Mouse (Mus musculus) E14TG2a.4 (cell line): ENCODE results near the gene Cdc26.

Experiments used
- H3K27me3 ChIP-seq: 2 replicates; pipeline ENCODE4 v1.6.1; 2014; ENCODE audit warnings: low read length, control low read depth; ENCODE audit not compliant: insufficient read depth
- H3K36me3 ChIP-seq: 2 replicates; pipeline ENCODE4 v1.6.1; 2014; ENCODE audit warnings: low read length, control low read depth; ENCODE audit not compliant: insufficient read depth
- H3K4me1 ChIP-seq: replicated peaks from 2 replicates; pipeline ENCODE4 v1.6.1; 2014; ENCODE audit warnings: low read depth, low read length, control low read depth
- H3K4me3 ChIP-seq: replicated peaks from 2 replicates; pipeline ENCODE4 v1.5.1; 2014; ENCODE audit warnings: mild to moderate bottlenecking, low read length
- H3K9me3 ChIP-seq: 2 replicates; pipeline ENCODE4 v1.6.1; 2014; ENCODE audit warnings: low read length, control low read depth
- CTCF ChIP-seq: conservative IDR thresholded peaks from 2 replicates; pipeline ENCODE4 v1.5.1; 2014; ENCODE audit warnings: low read length
- NANOG ChIP-seq: IDR thresholded peaks from 2 replicates; pipeline ENCODE4 v1.6.1; 2014; ENCODE audit warnings: borderline replicate concordance, low read length, mixed read lengths
- POU5F1 ChIP-seq: IDR thresholded peaks from 2 replicates; pipeline ENCODE4 v1.6.1; 2014; ENCODE audit warnings: low read length, borderline replicate concordance

The Cdc26 gene

GRCm38 (mm10) chr4:62408601-62409282 lies at the start of gene Cdc26, which contains the start of gene Prpf4:
TSS of gene Cdc26 (minus strand) at chr4:62408642.
TSS of gene Prpf4 (plus strand) at chr4:62408797.
- H3K27me3 ChIP-seq: no peaks in the 10 kb centered on the region
- TF ChIP-seq NANOG (no peak), POU5F1 (no peak)
- peaks cover 16% of the 10 kb centered on the region for H3K9me3 ChIP-seq
- peak within 1 kb of the TSS; percentile 97 for H3K4me3 ChIP-seq
- peaks cover 61% of the 10 kb centered on the region for H3K36me3 ChIP-seq
- peaks cover 39% of the 10 kb centered on the region for H3K4me1 ChIP-seq

DNA sequence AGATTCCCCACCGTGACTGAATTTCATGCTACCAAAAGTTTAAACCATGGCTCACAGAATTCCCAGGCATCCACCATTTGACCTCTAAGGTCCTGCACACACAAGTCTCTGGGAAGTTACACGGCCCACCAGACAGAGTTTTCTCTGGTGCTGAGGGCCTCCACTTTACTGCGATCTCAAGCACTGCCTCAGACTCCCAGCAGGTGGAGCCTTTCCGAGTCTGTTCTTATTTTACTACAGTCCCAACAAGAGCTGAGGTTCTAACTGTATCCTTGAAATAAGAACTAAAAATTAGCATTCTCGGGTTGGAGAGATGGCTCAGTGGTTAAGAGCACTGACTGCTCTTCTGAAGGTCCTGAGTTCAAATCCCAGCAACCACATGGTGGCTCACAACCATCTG lies 46.6 kb upstream of the Cdc26 start:
- H3K4me3 ChIP-seq: no peak overlapping the region
- no peaks in the 10 kb centered on the region for H3K27me3 ChIP-seq
- peaks cover 12% of the 10 kb centered on the region for H3K4me1 ChIP-seq
- TF ChIP-seq POU5F1: no peak
- TF ChIP-seq NANOG: no peak
- TF ChIP-seq CTCF: peak; percentile 50
- H3K36me3 ChIP-seq: peaks cover 88% of the 10 kb centered on the region
- peaks cover 31% of the 10 kb centered on the region for H3K9me3 ChIP-seq

GRCm38 (mm10) chr4:62440986-62441385 lies 32.5 kb upstream of the Cdc26 start:
- 0 out of 2 replicates have a peak, but pooled peaks cover 2% of the 10 kb centered on the region for H3K4me1 ChIP-seq
- no peak overlapping the region for H3K4me3 ChIP-seq
- TF ChIP-seq POU5F1: no peak
- TF ChIP-seq CTCF: no peak
- TF ChIP-seq NANOG: no peak
- H3K27me3 ChIP-seq: no peaks in the 10 kb centered on the region
- H3K36me3 ChIP-seq: no peaks in the 10 kb centered on the region
- H3K9me3 ChIP-seq: peaks cover 34% of the 10 kb centered on the region

DNA sequence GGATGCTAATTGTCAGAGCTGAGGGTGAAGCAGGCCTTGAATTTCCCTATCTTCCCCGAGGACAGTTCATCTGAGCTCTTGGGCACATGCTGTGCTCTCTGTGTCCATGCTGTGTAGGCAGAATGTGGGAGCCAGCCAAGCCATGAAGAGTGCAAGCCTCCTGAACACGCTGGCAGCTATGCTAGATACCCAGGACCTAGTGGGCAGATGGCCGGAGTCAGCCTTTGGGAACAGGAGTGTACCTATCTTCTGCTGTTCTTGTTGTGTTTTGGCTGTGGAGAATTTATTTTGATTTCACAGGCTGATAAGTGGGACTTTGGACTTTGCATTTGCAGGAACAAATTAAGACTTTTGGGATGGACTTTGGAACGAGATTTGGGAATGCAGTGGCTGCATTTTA lies 32.1 kb upstream of the Cdc26 start:
- Histone ChIP-seq H3K27me3 (no peaks in the 10 kb centered on the region), H3K36me3 (no peaks in the 10 kb centered on the region), H3K4me3 (no peak overlapping the region), H3K4me1 (0 out of 2 replicates have a peak, but pooled peaks cover 2% of the 10 kb centered on the region), H3K9me3 (peaks cover 34% of the 10 kb centered on the region)
- TF ChIP-seq POU5F1 (no peak), NANOG (no peak), CTCF (no peak)

GRCm38 (mm10) chr4:62439793-62440192 lies 31.4 kb upstream of the Cdc26 start:
- H3K27me3 ChIP-seq: no peaks in the 10 kb centered on the region
- 0 out of 2 replicates have a peak, but pooled peaks cover 2% of the 10 kb centered on the region for H3K4me1 ChIP-seq
- no peak overlapping the region for H3K4me3 ChIP-seq
- H3K9me3 ChIP-seq: peaks cover 34% of the 10 kb centered on the region
- TF ChIP-seq NANOG (no peak), CTCF (no peak), POU5F1 (no peak)
- no peaks in the 10 kb centered on the region for H3K36me3 ChIP-seq

GRCm38 (mm10) chr4:62437871-62438270 lies 29.4 kb upstream of the Cdc26 start:
- no peak for TF ChIP-seq CTCF
- no peak for TF ChIP-seq NANOG
- peaks cover 25% of the 10 kb centered on the region for H3K9me3 ChIP-seq
- no peak overlapping the region for H3K4me3 ChIP-seq
- H3K27me3 ChIP-seq: no peaks in the 10 kb centered on the region
- H3K36me3 ChIP-seq: no peaks in the 10 kb centered on the region
- H3K4me1 ChIP-seq: 0 out of 2 replicates have a peak, but pooled peaks cover 6% of the 10 kb centered on the region

DNA sequence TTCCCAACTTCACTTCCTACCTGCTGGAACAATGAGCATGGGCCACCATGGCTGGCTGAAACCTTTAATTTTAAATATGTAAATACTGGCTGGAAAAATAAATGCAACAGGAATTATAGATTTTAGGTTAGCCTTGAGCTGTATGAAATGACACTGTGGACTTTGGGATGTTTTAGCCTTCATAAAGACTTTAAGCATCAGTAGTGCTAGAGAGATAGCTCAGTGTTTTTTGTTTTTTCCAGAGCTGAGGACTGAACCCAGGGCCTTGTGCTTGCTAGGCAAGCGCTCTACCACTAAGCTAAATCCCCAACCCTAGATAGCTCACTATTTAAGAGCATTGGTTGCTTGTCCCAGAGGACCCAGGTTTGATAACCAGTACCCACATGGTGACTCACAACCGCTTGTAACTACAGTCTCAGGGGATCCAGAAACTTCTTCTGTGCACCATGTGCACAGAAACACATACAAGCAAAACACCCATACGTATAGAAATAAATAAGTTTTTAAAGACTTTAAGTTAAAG lies 28.9 kb upstream of the Cdc26 start:
- Histone ChIP-seq H3K36me3 (no peaks in the 10 kb centered on the region), H3K9me3 (peaks cover 20% of the 10 kb centered on the region), H3K27me3 (no peaks in the 10 kb centered on the region), H3K4me3 (no peak overlapping the region), H3K4me1 (0 out of 2 replicates have a peak, but pooled peaks cover 6% of the 10 kb centered on the region)
- no peak for TF ChIP-seq POU5F1
- TF ChIP-seq NANOG: no peak
- TF ChIP-seq CTCF: no peak

- H3K27me3 ChIP-seq: no peaks in the 10 kb centered on the region
- H3K9me3 ChIP-seq: no peaks in the 10 kb centered on the region
- no peak within 1 kb of the TSS for H3K4me3 ChIP-seq
- 0 out of 2 replicates have a peak, but pooled peaks cover 6% of the 10 kb centered on the region for H3K4me1 ChIP-seq
- TF ChIP-seq POU5F1 (no peak), NANOG (no peak), CTCF (no peak)
- no peaks in the 10 kb centered on the region for H3K36me3 ChIP-seq
Measured at GRCm38 (mm10) chr4:62435081-62435480, 26.6 kb upstream of the Cdc26 start, which contains the start of gene Rnf183. TSS of gene Rnf183 (minus strand) at chr4:62435252.
